Mouse (Mus musculus) heart, postnatal 14 days (tissue): ENCODE data around the gene Sel1l2. TPM values are rescaled to one million over a fixed set of nuclear protein-coding genes. Genes with fewer than 3 reads are reported as not detected.
A peak's percentile ranks its signal among the peaks of the same experiment; 100 is the strongest.

Source experiments
- DNase-seq, 2 experiments: peaks; one replicate each; pipeline ENCODE4 v3.0.0; 2021 to 2022
- intact Hi-C: fragments of 180-260 bp; cut with DNase I; formaldehyde crosslinking; loops from one replicate; pipeline ENCODE4 v1.15.1; 2025
- long read RNA-seq, 2 experiments: library from polyadenylated mRNA; stranded (forward); transcript quantifications; one replicate each; pipeline ENCODE4 v2.0.0; 2021
- total RNA-seq, 2 experiments: library from RNA; stranded (reverse); gene quantifications; 2 replicates each; pipeline ENCODE4 v1.2.3; 2021

Sel1l2 gene
- not detected for total RNA-seq
- long read RNA-seq, experiment 1, result 0 reads
- long read RNA-seq, experiment 2, result 0 reads

GRCm38 (mm10) chr2:140389525-140389924 lies at the start of gene Sel1l2:
TSS of gene Sel1l2 (minus strand) at chr2:140389706.
- intact Hi-C loops, result no loop called here
- no peak for DNase-seq

GRCm38 (mm10) chr2:140439081-140439480 lies 49.6 kb upstream of the Sel1l2 start:
- DNase-seq, result no peak
- intact Hi-C loops, result no loop called here

- intact Hi-C loops, result loop anchor here (5.0 kb wide), 1 partner anchor 225 kb away; no protein-coding TSS in a partner anchor
These were observed 37.8 kb upstream of the Sel1l2 start for GRCm38 (mm10) chr2:140427283-140427682.

GRCm38 (mm10) chr2:140425844-140426243 lies 36.3 kb upstream of the Sel1l2 start:
- DNase-seq, result no peak
- intact Hi-C loops, result loop anchor here (5.0 kb wide), 1 partner anchor 224 kb away; no protein-coding TSS in a partner anchor

More at GRCm38 (mm10) chr2:140427283-140427682, 37.8 kb upstream of the Sel1l2 start:
- DNase-seq, result peak in 1 of 2 experiments; percentile 8

- intact Hi-C loops, result no loop called here
These were observed 6.3 kb upstream of the Sel1l2 start for GRCm38 (mm10) chr2:140395744-140396231.

GRCm38 (mm10) chr2:140395179-140395578 lies 5.7 kb upstream of the Sel1l2 start, which contains the start of gene Macrod2:
TSS of gene Macrod2 (plus strand) at chr2:140395309.
- intact Hi-C loops, result no loop called here
- DNase-seq, result peak; percentile 98

More at GRCm38 (mm10) chr2:140395744-140396231, 6.3 kb upstream of the Sel1l2 start:
- peak; percentile 26 to 32 for DNase-seq

- DNase-seq, result no peak
These were observed 24.7 kb downstream of the Sel1l2 start for GRCm38 (mm10) chr2:140364804-140365203.

GRCm38 (mm10) chr2:140359905-140360304 lies 29.6 kb downstream of the Sel1l2 start:
- DNase-seq, result no peak
- intact Hi-C loops, result no loop called here

More at GRCm38 (mm10) chr2:140364804-140365203, 24.7 kb downstream of the Sel1l2 start:
- intact Hi-C loops, result no loop called here

GRCm38 (mm10) chr2:140342394-140342793 lies 47.1 kb downstream of the Sel1l2 start:
- DNase-seq, result no peak
- intact Hi-C loops, result no loop called here

- DNase-seq, result no peak
- intact Hi-C loops, result no loop called here
These were observed 58.8 kb downstream of the Sel1l2 start for GRCm38 (mm10) chr2:140330508-140331306.

GRCm38 (mm10) chr2:140302976-140303708 lies 86.4 kb downstream of the Sel1l2 start:
- intact Hi-C loops, result no loop called here
- DNase-seq, result no peak

- DNase-seq, result no peak
- intact Hi-C loops, result no loop called here
These were observed 92.4 kb downstream of the Sel1l2 start for GRCm38 (mm10) chr2:140297155-140297554.

GRCm38 (mm10) chr2:140293820-140294219 lies 95.7 kb downstream of the Sel1l2 start:
- DNase-seq, result no peak
- intact Hi-C loops, result no loop called here

GRCm38 (mm10) chr2:140280808-140281207 lies 108.7 kb downstream of the Sel1l2 start:
- intact Hi-C loops, result no loop called here
- no peak for DNase-seq

- intact Hi-C loops, result no loop called here
- no peak for DNase-seq
These were observed 133.8 kb downstream of the Sel1l2 start for GRCm38 (mm10) chr2:140255595-140256141.

- intact Hi-C loops, result no loop called here
- no peak for DNase-seq
These were observed 135.2 kb downstream of the Sel1l2 start for GRCm38 (mm10) chr2:140254256-140254655.

GRCm38 (mm10) chr2:140243105-140243504 lies 146.4 kb downstream of the Sel1l2 start:
- DNase-seq, result no peak
- intact Hi-C loops, result no loop called here

GRCm38 (mm10) chr2:140242398-140242797 lies 147.1 kb downstream of the Sel1l2 start:
- DNase-seq, result no peak
- intact Hi-C loops, result no loop called here

- no peak for DNase-seq
These were observed 152.3 kb downstream of the Sel1l2 start for GRCm38 (mm10) chr2:140237245-140237644.

GRCm38 (mm10) chr2:140230295-140230694 lies 159.2 kb downstream of the Sel1l2 start:
- DNase-seq, result no peak
- intact Hi-C loops, result no loop called here

More at GRCm38 (mm10) chr2:140237245-140237644, 152.3 kb downstream of the Sel1l2 start:
- intact Hi-C loops, result no loop called here

- intact Hi-C loops, result no loop called here
- DNase-seq, result no peak
These were observed 169.2 kb downstream of the Sel1l2 start for GRCm38 (mm10) chr2:140220325-140220724.
